Mouse (Mus musculus): Measurements from ENCODE around the gene Afap1l2. TPM values are rescaled to one million over a fixed set of nuclear protein-coding genes. Genes with fewer than 3 reads are reported as not detected.

The Afap1l2 gene
- total RNA-seq (2021): 11.4 and 14.3 TPM in 2 replicates
- long read RNA-seq, transcript Afap1l2-202 (19 exons, 3,531 nt): major isoform, 13 of 20 reads
- long read RNA-seq, partial matches to known transcripts: 2 of 20 reads
- long read RNA-seq, other reads (novel, unspliced or antisense): 2 of 20 reads

GRCm38 (mm10) chr19:57007781-57008710 is at the start of gene Afap1l2:
Afap1l2 (minus strand) TSS chr19:57008228.
- peak; percentile 79 for DNase-seq

GRCm38 (mm10) chr19:57057568-57057967 is 49.5 kb upstream of the Afap1l2 start:
- DNase-seq: no peak

- DNase-seq: peak; percentile 80
Observed at GRCm38 (mm10) chr19:57055215-57056120, 47.4 kb upstream of the Afap1l2 start.

- DNase-seq: no peak
Observed at GRCm38 (mm10) chr19:57052959-57053358, 44.9 kb upstream of the Afap1l2 start.

GRCm38 (mm10) chr19:57052016-57052415 is 44.0 kb upstream of the Afap1l2 start:
- DNase-seq: no peak

- no peak for DNase-seq
Observed at GRCm38 (mm10) chr19:57049592-57050090, 41.6 kb upstream of the Afap1l2 start.

- DNase-seq: no peak
Observed at GRCm38 (mm10) chr19:57047671-57048320, 39.8 kb upstream of the Afap1l2 start.

GRCm38 (mm10) chr19:57039258-57039657 is 31.2 kb upstream of the Afap1l2 start:
- DNase-seq: no peak

- DNase-seq: no peak
Observed at GRCm38 (mm10) chr19:57036860-57037259, 28.8 kb upstream of the Afap1l2 start.

GRCm38 (mm10) chr19:57031582-57031981 is 23.6 kb upstream of the Afap1l2 start:
- DNase-seq: peak; percentile 55

- no peak for DNase-seq
Observed at GRCm38 (mm10) chr19:57029461-57029860, 21.4 kb upstream of the Afap1l2 start.

GRCm38 (mm10) chr19:57028327-57029179 is 20.5 kb upstream of the Afap1l2 start:
- no peak for DNase-seq

GRCm38 (mm10) chr19:57026501-57026900 is 18.5 kb upstream of the Afap1l2 start:
- no peak for DNase-seq

- DNase-seq: no peak
Observed at GRCm38 (mm10) chr19:57017785-57018179, 9.8 kb upstream of the Afap1l2 start.

- no peak for DNase-seq
Observed at GRCm38 (mm10) chr19:57016995-57017784, 9.2 kb upstream of the Afap1l2 start.

GRCm38 (mm10) chr19:57014808-57015207 is 6.8 kb upstream of the Afap1l2 start:
- DNase-seq: no peak

- no peak for DNase-seq
Observed at GRCm38 (mm10) chr19:57013271-57013677, 5.2 kb upstream of the Afap1l2 start.

GRCm38 (mm10) chr19:57012068-57012467 is 4.0 kb upstream of the Afap1l2 start:
- DNase-seq: no peak

GRCm38 (mm10) chr19:57010064-57010463 is 2.0 kb upstream of the Afap1l2 start:
- DNase-seq: no peak

GRCm38 (mm10) chr19:57009653-57010052 is 1.6 kb upstream of the Afap1l2 start:
- no peak for DNase-seq

All from adrenal gland, postnatal 25 days (tissue).